17 mouse cellular contexts compared by ENCODE assay signal in the genomic region with DNA sequence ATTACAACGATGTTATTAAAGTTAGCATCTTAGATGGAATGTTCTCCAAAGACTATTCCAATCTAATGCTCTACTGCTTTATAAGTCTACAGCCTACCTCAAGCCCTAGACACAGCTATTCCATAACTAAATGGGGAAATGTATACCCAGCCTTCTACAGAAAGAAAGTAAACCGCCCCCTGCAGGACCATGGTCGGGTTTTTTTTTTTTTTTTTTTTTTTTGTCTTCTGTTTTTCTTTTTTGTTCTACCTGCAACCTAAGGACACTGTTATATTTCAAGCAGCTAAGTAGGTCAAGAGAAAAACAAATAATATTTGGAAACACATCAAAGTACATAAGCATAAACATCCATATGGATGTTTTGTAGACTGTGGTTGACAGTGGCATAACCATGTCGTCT.
"Had no signal": no experiment of that assay in that cellular context is flagged by ENCODE, and none has a peak within 500 bp of the region (broad histone marks: within the 10 kb centered on the region; RNA-seq: fewer than 3 reads in every experiment).

No protein-coding gene starts in this region.

- DNase-seq: lung, adult 2 months; lung, postnatal 14 days; lung, postnatal 36 days; right cerebral cortex, postnatal 14 days; thymus, adult 2 months; thymus, postnatal 25 days; thymus, postnatal 4 days had no signal

- H3K36me3 ChIP-seq: lung, embryonic 15.5 days; midbrain, embryonic 13.5 days; midbrain, embryonic 15.5 days; neural tube, embryonic 12.5 days; stomach, embryonic 15.5 days had no signal

- H3K27ac ChIP-seq: lung, embryonic 15.5 days; macrophage; midbrain, embryonic 13.5 days; midbrain, embryonic 15.5 days; neural tube, embryonic 12.5 days; stomach, embryonic 15.5 days; stomach, postnatal 0 days had no signal

- H3K27me3 ChIP-seq: lung, embryonic 15.5 days; megakaryocyte, embryonic 14.5 days; midbrain, embryonic 13.5 days; midbrain, embryonic 15.5 days; neural tube, embryonic 12.5 days; stomach, embryonic 15.5 days had no signal

- H3K9ac ChIP-seq: lung, embryonic 15.5 days; midbrain, embryonic 13.5 days; midbrain, embryonic 15.5 days; neural tube, embryonic 12.5 days; stomach, embryonic 15.5 days had no signal

- H3K9me3 ChIP-seq: lung, embryonic 15.5 days; midbrain, embryonic 13.5 days; midbrain, embryonic 15.5 days; neural tube, embryonic 12.5 days; stomach, embryonic 15.5 days had no signal

- ATAC-seq: lung, postnatal 0 days; midbrain, embryonic 13.5 days; midbrain, embryonic 15.5 days had no signal

- H3K4me2 ChIP-seq: lung, embryonic 15.5 days; midbrain, embryonic 11.5 days; midbrain, embryonic 13.5 days; midbrain, embryonic 15.5 days; neural tube, embryonic 12.5 days; stomach, embryonic 15.5 days had no signal

- H3K4me3 ChIP-seq: lung, embryonic 15.5 days; megakaryocyte, embryonic 14.5 days; midbrain, embryonic 13.5 days; midbrain, embryonic 15.5 days; neural tube, embryonic 12.5 days; stomach, embryonic 15.5 days had no signal

- H3K4me1 ChIP-seq: lung, embryonic 15.5 days; megakaryocyte, embryonic 14.5 days; midbrain, embryonic 13.5 days; midbrain, embryonic 15.5 days; neural tube, embryonic 12.5 days; stomach, embryonic 15.5 days had no signal
